Mouse (Mus musculus) adipocyte (in vitro differentiated cells): ENCODE measurements around the gene Cpn1.
"Not testable (repeated sequence)": the region's sequence is repeated elsewhere in the genome, so short reads cannot be mapped to it uniquely, and the experiment has no call there.

Source experiments
- DNase-seq: peaks from one replicate; pipeline ENCODE4 v3.0.0-alpha.2; 2016; ENCODE audit warnings: low spot score

The Cpn1 gene

DNA sequence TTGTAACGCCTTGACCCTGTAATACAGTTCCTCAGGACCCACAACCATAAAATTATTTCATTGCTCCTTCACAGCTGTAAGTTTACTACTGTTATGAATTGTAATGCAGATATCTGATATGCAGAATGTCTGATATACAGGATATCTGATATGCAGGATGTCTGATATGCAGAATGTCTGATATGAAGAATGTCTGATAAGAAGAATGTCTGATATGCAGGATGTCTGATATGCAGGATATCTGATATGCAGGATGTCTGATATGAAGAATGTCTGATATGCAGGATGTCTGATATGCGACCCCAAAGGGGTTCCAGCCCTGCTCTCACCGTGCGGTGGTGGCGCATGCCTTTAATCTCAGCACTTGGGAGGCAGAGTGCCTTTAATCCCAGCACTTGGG, 4.4 kb downstream of the Cpn1 start:
- DNase-seq, result no peak

DNA sequence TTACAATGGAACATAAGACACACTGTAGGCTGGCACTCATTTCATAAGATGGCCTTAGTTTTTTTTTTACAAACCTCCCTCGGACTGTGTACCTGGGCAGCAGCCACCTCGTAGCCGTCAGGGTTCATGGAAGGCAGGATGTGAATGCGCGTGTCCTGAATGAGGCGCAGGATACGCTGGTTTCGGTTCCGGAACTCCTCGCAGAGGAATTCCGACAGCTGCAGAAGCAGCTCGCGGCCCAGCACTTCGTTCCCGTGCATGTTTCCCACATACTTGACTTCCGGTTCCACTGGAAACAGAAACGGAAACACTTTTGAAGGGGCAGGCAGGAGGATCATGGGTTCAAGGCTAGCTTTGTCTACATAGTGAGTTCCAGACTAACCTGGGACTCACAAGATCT, 5.6 kb downstream of the Cpn1 start:
- DNase-seq, result no peak

DNA sequence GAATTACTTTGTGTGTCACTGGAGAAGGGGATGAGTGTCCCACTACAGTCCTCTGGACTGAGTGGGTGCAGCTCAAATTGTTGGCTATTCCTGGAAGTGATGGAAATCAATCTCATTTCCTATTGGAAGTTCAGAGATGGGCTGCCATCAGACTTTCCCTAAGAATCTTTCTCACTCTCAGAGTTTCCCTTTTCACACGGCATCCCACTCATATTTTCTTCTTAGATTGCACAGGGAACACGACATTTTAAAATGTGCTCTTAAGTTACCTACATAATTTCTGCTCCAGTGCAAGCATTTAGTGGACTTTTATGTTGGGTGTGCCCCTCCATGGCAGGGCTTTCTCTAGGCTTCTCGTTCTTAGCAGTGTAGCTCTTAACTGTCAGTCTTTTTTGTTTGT, 8.6 kb downstream of the Cpn1 start:
- no peak for DNase-seq

DNA sequence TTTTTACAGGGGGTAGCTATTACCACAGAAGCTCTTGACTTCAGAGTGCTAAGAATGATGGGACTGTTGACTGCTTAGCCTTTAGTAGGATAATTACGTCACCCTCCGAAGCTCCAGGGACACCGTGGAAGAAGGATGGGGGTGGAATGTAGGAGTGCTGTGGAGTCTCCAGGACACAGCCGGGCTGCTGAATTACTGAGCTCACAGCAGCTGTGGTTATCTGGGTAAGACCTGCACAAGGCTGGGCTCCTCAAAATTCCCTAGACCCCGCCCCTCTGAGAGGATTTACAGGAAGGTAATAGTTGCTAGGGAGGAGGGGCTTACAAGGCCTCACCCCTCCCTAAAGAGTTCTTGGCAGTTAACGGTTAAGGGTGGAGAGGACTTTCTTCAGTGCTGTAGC, 9.7 kb downstream of the Cpn1 start:
- DNase-seq, result no peak

DNA sequence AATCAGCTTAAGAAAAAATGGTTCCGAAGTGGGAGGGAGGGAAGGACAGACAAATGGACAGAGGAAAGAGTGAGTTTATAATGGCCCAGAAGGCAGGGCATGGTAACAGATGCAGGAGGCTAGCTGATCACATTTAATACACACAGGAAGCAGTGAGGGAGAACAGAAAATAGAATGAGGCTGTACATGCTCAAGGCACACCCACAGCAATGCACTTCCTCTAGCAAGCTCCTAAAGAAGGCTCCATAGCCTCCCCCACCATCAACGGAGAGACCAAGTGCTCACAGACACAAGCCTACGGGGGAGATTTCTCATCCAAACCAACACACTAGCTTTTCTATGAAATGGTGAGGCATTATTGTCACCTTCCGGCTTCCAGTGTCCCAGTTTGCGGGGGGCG, 12.1 kb downstream of the Cpn1 start:
- DNase-seq, result no peak

DNA sequence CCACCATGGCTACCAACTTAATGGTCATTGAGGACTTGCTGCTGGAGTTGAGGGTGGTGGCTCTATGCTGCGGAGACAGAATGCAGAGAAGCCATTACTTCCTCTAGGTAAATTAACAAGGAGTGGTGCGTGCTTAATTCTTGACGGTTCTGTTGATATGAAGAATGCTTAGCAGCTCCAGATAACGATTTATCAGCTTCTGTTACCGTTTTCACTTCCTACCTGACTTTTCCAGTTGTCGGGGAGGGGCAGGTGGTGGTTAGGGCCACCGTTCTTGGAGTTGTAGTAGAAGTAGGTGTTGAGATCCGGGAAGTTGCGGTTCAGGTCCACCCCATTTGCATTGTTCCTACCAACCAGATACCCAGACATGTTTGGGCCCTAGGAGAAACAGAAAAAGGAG, 12.6 kb downstream of the Cpn1 start:
- no peak for DNase-seq

DNA sequence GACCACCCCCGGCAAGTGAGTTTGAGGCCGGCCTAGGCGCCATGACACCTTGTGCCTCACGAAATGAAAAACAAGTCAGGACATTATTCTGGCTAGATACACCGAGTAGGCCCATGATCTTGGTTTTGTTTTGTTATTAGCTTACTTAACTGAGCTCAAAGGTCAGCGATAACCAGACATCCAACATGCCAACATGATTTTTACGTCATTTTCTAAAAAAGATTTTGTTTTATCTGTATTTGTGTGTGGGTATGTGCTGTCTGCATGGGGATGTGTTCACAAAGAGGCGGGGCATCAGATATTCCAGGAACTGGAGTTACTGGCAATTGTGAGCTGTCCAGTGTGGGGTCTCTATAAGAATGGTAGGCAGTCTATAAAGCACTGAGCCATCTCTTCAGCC, 14.2 kb downstream of the Cpn1 start:
- no peak for DNase-seq

DNA sequence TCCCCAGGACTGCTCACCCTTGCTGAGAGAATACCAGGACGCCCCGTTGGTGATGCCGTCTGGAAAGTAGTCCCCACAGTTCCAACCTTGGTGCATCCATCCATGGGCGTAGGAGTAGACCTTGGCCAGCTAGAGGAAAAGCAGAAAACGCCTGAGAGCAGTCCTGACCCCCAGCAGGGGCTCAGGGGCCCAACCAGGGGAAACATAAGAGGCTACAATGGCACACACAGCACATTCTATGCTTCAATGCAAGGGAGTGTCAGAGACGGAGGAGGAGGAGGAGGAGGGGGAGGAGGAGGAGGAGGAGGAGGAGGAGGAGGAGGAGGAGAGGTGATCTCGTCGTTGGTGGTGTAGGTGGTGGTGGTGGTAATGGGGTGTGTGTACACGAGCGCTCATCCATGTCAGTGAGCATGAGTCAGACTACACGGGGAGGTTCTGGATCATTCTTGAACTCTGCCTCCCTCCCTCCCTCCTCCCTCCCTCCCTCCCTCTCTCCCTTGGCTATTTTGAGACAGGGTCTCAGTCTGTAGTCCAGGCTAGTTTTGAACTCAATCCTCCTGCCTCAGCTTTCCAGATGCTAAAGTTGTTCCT, 17.8 kb downstream of the Cpn1 start:
- no peak for DNase-seq

DNA sequence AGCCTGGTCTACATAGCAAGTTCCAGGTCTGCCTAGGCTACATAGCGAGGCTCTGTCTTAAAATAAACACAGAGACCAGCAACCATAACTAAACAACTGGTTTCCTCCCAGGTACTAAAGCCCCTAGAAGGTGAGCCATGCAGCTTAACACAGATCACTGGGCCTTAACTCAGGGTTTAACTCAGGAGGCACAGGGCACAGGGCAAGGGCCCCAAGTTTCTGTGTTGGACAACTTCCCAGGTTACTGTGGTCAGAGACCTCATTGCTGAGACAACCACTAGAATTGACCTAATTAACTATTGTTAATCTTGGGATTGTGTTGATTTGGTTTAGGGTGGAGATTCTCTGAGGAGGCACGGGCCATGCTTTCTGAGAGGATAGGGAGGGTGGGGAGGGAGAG, 19.9 kb downstream of the Cpn1 start:
- DNase-seq, result no peak

DNA sequence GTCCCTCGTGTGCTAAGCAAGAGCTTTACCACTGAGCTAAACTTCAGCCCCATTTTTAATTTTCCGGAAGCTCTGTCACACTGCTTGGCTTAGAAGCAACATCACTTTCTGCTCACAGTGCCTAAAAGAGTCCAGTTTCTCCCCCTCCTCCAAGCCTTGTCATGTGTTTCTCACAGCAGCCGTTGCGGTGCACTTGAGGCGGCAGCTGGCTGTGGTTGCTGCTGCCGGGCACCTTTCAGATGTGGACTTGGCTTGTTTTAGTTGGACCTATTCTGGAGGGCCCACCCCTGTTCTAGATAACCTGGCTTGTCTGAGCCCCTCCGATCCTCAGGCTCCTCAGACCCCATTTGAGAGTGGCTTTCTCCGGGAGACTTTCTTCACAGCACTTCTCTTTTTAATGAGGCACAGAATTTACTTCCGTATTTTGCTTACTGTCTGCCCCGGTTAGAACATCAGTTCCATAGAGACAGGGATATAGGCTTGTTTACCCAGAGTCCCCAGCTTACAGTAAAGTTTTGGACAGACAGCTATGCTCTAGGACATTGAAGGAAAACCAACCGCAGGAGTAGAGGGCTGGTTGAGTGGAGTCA, 20.8 kb downstream of the Cpn1 start:
- no peak for DNase-seq

DNA sequence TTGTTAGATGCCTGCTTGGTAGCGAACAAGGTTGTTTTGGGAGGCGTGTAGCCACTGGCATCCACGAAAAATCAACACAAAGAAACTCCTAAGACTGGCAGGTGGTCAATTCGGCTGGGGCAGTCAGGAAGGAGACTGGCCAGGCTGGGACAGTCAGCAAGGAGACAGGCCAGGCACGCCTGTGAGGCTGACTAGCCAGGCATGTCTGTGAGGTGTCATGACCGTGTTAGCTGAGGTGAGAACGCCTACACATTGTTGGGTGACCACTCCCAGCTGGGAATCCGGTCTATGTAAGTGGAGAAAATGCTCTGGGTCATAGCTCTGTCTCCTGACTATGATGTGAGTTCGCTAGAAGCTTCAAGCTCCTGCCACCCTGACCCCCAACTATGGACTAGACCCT, 23.6 kb downstream of the Cpn1 start:
- DNase-seq, result no peak

DNA sequence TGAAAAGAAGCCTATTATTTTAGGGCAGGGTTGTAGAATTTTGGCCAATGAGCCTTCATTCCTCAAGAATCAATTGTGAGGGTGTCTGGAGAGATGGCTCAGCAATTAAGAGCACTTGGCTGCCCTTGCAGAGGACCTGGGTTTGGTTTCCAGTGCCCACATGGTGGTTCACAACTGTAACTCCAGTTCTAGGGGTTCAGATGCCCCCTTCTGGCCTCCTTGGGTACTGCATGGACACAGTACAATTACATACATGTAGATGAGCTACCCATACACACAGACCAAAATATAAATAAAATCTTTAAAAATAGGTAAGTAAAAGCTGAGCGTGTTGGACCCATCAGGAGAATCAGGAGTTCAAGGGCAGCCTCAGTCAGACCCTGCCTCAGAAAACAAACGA, 25.2 kb downstream of the Cpn1 start:
- DNase-seq, result no peak

DNA sequence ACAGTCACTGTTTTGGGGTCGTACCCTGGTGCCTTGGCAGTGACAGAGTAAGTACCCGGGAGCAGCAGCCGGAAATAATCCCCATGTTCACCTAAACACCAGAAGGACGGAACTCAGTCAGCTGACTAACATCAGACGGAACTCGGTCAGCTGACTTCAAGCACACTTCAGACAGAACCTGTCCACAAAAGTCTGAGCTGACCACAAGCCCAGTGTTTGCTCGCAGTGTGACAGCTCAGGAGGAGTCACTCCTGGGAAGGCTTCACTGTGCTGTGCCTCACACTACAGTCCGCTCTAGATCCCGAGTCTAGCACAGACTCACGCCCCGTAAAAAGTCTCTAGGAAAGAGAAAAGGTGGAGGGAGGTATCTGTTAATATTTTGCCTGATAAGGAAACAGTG, 26.3 kb downstream of the Cpn1 start:
- DNase-seq, result no peak

DNA sequence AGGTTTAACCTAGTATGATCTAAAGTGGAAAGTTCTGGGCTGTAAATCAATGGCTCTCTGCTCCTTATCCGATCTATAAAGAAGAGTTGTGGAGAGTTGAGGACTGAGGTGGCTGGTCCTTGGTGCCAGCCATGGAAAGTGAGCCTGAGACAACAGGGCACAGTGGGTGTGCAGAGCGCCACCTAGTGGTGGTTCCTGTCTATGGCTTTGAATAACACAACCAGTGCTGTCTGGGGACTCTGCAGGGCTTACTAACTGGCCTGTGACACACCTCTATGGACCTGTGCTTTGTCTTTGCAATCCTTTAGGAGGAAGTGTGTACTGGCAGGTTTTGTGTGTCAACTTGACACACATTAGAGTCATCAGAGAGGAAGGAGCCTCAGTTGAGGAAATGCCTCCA, 27.2 kb downstream of the Cpn1 start:
- peak; percentile 74 for DNase-seq

DNA sequence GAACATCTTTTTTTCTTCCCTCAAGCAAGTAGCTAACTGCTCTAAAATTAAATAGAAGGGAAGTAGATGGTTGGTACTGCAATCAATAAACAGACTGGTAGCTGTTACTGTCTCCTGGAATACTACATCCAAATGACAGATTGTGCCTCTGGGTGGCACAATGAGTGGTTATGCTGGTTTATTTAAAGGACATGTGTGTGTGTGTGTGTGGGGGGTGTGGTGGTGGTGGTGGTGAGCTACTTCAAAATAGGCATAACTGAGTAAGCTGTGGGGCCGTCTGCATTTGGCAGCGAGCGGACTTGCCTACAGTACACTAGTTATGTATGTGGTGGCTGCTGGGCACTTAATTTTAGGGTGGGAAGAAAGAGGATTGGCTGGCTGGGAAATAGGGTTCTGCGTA, 28.5 kb downstream of the Cpn1 start:
- no peak for DNase-seq

DNA sequence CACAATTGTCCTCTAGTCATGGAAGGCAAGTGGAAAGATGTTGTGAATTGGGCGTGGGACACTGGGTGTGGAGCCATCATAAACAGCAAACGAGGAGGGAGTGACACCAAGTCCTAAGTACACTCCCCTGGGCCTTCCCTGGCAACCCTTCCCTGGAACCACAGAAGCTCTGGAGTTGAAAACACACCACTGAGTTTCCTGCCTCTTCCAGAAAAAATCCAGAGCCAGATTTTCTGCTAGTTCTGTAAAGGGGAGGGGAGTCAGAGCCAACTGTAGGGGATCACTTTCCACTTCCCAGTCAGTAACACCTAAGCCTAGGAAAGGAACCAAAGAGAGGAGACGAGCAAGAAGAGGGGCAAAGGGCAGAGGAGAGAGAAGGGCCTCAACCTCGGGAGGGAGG, 29.0 kb downstream of the Cpn1 start:
- DNase-seq, result no peak

DNA sequence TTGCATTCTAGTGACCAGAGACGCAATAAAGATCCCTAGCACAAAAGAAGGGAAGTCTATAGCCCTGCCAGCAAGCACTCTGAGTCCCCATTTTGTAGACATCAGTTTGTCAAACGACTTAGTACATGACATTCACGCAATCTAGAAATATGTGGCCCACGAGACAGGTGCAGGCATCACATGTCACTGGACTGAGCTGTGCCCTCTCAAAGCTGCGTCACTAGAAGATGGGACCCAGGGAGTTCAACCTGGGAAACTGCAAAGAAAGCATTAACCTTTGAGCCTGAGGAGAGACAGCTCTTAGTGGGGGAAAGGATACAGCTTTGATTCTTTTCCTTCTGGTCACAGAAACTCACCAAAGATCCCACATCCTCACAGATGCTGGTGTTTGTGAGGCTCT, 31.1 kb downstream of the Cpn1 start:
- no peak for DNase-seq

DNA sequence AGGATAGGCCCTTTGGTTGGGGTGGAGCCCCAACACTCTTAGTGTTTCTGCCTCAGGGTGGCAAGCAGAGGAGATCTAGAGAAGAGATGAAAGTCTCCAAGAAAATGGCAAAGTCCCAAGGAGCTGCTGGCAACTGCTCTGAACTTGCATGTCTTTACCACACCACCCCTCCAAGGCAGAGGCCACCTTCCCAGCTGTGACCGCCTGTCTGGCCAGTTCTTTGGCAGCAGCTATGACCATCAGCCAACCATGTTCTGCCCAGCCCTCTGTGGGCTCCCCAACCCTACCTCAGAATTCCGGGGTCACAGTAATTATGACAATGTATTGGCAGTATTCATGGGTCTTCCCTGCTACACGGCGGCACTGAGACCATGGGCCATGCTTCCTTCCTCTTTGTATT, 31.5 kb downstream of the Cpn1 start:
- no peak for DNase-seq

DNA sequence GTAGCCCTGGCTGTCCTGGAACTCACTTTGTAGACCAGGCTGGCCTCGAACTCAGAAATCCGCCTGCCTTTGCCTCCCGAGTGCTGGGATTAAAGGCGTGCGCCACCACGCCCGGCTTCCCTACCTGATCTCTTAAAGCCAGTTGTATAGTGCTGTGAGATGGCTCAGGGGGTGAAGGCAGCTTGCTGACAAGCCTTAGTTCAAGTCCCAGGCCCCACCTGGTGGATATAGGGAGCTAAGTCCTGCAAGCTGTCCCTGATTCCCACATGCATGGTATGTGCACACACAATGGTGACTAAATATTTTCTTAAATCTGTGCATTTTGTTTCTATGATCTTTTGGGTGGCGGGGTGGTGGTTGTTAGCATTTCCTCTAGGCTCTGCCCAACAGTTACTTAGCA, 33.4 kb downstream of the Cpn1 start:
- not testable (repeated sequence) for DNase-seq

DNA sequence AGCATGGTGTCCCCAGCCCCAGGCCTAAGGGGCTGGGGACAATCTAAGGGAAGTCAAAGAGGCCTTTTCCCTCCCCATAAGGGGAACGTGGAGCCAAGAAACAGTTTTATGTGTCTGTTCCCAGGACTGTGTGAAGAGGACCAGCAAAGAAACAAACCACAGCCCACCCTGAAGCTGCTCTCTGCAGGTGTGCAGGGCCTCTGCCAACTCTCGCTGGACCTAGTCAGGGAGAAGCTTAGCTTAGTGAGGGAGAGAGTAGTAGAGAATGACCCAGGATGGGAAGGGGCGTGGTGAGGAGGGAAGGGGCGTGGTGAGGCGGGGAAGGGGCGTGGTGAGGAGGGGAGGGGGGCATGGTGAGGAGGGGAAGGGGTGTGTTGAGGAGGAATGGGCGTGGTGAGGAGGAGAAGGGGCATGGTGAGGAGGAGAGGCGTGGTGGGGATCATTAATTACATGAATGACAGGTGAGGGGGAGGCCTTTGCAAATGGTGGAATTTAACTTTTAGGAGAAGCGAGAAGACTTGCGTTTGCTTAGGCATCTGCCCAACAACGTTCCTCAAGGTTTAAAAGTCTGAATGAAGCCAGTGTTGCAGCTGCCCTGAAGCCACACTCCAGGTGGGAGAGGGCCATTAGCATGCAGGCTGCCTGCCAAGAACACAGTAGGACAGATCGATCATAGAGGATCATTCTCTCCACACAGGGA, 37.1 kb downstream of the Cpn1 start:
- DNase-seq, result no peak

DNA sequence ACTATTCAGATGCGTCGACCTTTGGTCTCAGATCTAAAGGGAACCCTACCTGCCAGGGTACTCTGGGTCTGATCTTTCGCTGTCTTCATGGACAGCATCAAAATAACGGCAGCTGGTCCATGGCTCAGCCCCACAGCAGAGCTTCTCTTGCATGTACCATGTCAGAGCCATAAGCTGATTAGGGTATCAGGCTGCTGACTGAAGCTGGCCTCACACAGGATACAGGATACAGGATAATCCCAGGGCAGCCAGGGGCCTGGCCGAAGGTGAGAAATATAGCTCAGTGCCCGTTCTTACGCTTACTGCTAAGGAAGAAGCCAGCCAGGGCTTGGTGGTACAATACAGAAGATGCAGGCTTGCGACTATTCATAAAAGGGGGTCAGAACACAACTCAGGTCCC, 41.8 kb downstream of the Cpn1 start:
- no peak for DNase-seq

DNA sequence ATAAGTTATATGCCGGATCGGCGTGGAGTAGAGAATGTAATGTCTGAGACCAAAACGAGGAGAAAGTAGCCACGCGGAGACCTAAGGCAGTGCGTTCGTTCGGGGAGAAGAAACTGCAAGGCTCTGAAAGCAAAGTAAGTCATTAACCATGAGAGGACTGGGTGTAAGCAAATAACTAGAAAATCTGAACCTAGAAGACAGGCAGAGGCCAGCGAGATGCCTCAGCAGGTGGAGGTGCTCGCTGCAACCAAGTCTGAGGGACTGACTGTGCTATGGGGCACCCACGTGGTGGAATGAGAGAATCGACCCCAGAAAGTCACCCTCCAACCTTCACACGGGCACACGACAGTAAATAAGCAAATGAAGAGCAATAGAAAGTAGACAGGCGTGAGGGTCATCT, 43.3 kb downstream of the Cpn1 start:
- no peak for DNase-seq

DNA sequence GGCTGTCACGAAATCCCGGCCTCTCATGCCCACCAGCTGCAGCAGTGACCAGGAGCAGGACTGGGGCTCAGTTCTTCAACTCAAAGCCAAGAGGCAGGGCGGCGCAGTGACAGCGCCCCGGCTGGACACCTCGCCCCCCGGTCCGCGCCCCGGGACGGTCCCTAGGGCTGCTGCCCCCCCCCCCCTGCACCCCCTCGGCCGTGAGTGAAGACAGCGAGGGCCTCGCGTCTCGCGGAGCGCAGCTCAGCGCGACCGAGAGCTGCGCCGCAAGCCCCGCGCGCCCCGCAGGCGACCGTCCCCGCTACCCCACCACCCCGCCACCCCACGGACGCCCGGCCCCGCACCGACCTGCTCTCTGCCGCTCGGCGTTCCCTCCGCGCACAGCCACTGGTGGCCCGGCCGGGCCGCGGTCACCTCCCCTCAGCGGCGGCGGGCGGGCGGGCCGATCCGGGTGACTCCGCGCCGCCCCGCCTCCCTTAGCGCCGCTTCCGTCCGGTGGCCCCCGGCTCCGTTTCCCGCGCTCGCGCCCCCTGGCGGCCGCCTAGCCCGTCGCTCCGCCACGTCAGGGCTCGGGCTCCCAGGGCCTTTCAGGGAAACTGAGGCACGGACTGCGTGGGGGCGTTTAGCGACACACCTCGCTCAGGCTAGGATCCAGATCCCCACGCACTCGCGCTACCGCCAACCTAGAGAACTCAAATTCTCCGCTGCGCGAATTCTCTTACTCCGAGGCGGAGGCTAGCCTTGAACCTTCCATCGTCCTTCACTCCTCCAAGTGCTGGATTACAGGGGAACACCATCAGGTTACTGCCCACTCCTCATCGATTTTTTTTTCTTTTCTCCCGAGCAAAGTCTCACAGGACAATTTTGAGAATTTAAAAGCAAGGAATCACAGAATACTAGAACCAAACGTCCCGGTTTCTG, 46.3 kb downstream of the Cpn1 start, which contains the start of gene Dnmbp:
Gene Dnmbp (minus strand): TSS at position 423 of the 921 bp plus-strand sequence.
- peak; percentile 80 for DNase-seq
